Mouse (Mus musculus) olfactory bulb, adult 2 months (tissue): Measurements from ENCODE around the gene Olfr465-ps1.

Source experiments
- CTCF ChIP-seq: fragments of 200-500 bp; IDR thresholded peaks from 2 replicates; pipeline ENCODE4 v1.5.1; 2012; ENCODE audit warnings: low read depth, mild to moderate bottlenecking, low read length, moderate library complexity; ENCODE audit not compliant: insufficient read depth
- POLR2A ChIP-seq: fragments of 200-500 bp; IDR thresholded peaks from 2 replicates; pipeline ENCODE4 v1.6.1; 2012; ENCODE audit warnings: mild to moderate bottlenecking, low read depth, low read length, moderate library complexity; ENCODE audit not compliant: insufficient read depth

DNA sequence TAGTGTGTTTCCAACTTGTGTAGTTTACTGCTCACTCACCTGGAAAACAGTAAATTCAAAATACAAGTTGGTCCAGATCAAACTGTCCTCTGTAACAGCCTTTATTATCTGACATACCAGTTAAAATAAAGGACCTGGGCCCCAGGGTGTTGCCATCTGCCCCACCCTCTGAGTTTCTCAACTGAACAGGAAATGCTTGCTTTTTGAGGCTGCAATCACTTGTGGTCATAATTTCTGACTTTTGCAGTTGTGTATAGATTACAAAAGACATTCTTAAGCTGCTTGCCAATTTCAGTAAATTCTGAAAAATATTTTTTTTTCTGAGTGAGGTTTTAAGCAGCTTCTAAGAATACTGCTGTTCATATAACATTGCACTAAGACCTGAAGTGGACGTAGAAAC lies 15.8 kb upstream of the Olfr465-ps1 start:
- no peak for TF ChIP-seq CTCF
- no peak for TF ChIP-seq POLR2A
